12 mouse cellular contexts compared by ENCODE assay signal in the genomic region with DNA sequence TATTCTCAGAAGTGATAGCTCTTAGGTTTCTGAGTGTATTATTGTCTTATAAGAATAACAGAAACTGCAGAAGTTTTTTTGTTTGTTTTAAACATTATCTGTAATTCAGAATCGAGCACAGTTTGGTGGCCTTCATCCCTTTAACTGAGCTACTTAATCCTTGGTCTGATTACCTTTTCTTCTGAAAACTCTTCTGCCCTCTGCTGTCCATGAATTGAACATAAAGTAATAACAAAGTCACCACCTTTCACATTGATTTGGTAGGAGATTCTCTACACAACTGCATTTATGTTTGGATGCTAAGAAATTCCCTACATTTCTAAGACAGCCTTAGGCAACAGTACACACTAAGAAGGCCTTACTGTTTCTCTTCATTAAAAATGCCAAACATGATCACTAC. TPM values are rescaled to one million over a fixed set of nuclear protein-coding genes. Genes with fewer than 3 reads are reported as not detected.
A peak's percentile ranks its signal among the peaks of the same experiment; 100 is the strongest.
DNase-seq lines count a peak whose midpoint lies in the region; ATAC-seq and TF ChIP-seq lines count a peak whose summit lies in the region.
"Had no signal": no experiment of that assay in that cellular context is flagged by ENCODE, and none has a peak within 500 bp of the region (broad histone marks: within the 10 kb centered on the region; RNA-seq: fewer than 3 reads in every experiment).

No protein-coding gene starts in this region.

- H3K4me2 ChIP-seq in forebrain, postnatal 0 days (ENCODE audit: low read depth), result no peak overlapping the region
- H3K4me2 ChIP-seq in forebrain, embryonic 12.5 days, result no peak overlapping the region
- H3K4me2 ChIP-seq: hindbrain, embryonic 13.5 days; midbrain, embryonic 11.5 days had no signal

- intact Hi-C loops in left cerebral cortex, postnatal 14 days (cut with DNase I), result loop anchor here (5.0 kb wide), 1 partner anchor 148 kb away; no protein-coding TSS in a partner anchor

- peak; percentile 55 for TF ChIP-seq CTCF in forebrain, postnatal 0 days (IDR thresholded peaks at IDR 0.05; ENCODE audit: low read depth)

- H3K27me3 ChIP-seq in forebrain, postnatal 0 days (ENCODE audit: insufficient read depth, low read length), result no peaks in the 10 kb centered on the region
- H3K27me3 ChIP-seq in forebrain, embryonic 12.5 days, result no peaks in the 10 kb centered on the region
- H3K27me3 ChIP-seq: hindbrain, embryonic 13.5 days had no signal

- H3K36me3 ChIP-seq in forebrain, postnatal 0 days (ENCODE audit: insufficient read depth), result no peaks in the 10 kb centered on the region
- no peaks in the 10 kb centered on the region for H3K36me3 ChIP-seq in forebrain, embryonic 12.5 days (replicated peaks)
- H3K36me3 ChIP-seq: hindbrain, embryonic 13.5 days had no signal

- H3K4me3 ChIP-seq in forebrain, postnatal 0 days (ENCODE audit: low read depth, low read length), result no peak overlapping the region
- H3K4me3 ChIP-seq in forebrain, embryonic 12.5 days (replicated peaks), result no peak overlapping the region
- H3K4me3 ChIP-seq: hindbrain, embryonic 13.5 days had no signal

- peak; percentile 31 for DNase-seq in forebrain, postnatal 0 days
- peak; percentile 15 to 19 for DNase-seq in left cerebral cortex, postnatal 14 days (ENCODE audit: low spot score in 2 of 2)
- DNase-seq in left cerebral cortex, adult 11 months (ENCODE audit: low spot score), result no peak
- peak; percentile 20 for DNase-seq in Muller cell, postnatal 12 days (ENCODE audit: inconsistent ontology term)
- peak; percentile 4 for DNase-seq in mesoderm, embryonic 11.5 days (ENCODE audit: low read depth, low spot score)
- no peak for DNase-seq in testis, postnatal 14 days (ENCODE audit: low spot score)
- DNase-seq: right cerebral cortex, postnatal 4 days had no signal

- H3K4me1 ChIP-seq in forebrain, postnatal 0 days (ENCODE audit: insufficient read depth), result no peaks in the 10 kb centered on the region
- peaks cover 7% of the 10 kb centered on the region for H3K4me1 ChIP-seq in forebrain, embryonic 12.5 days

- 39% methylated on average over 1 of the region's 1 CpGs for WGBS in forebrain, postnatal 0 days
- 38% methylated on average over 1 of the region's 1 CpGs for WGBS in forebrain, embryonic 12.5 days

- no peak overlapping the region for H3K9ac ChIP-seq in forebrain, postnatal 0 days
- no peak overlapping the region for H3K9ac ChIP-seq in forebrain, embryonic 12.5 days
- H3K9ac ChIP-seq: hindbrain, embryonic 13.5 days had no signal

- H3K9me3 ChIP-seq in forebrain, postnatal 0 days (ENCODE audit: low read length), result no peaks in the 10 kb centered on the region
- no peaks in the 10 kb centered on the region for H3K9me3 ChIP-seq in forebrain, embryonic 12.5 days
- H3K9me3 ChIP-seq: hindbrain, embryonic 13.5 days had no signal

- no peak for ATAC-seq in forebrain, postnatal 0 days
- ATAC-seq in forebrain, embryonic 12.5 days (ENCODE audit: low FRiP score), result no peak
- no peak for ATAC-seq in activated CD4-positive, CD25-positive, alpha-beta regulatory T cell, adult 4 months
- ATAC-seq: forebrain, embryonic 16.5 days had no signal

- H3K27ac ChIP-seq in forebrain, postnatal 0 days (ENCODE audit: low read depth, low read length), result no peak overlapping the region
- no peak overlapping the region for H3K27ac ChIP-seq in forebrain, embryonic 12.5 days
- H3K27ac ChIP-seq: hindbrain, embryonic 13.5 days had no signal

RNA-seq across cellular contexts. Expression of gene Ccdc146, which starts 3.9 kb away (rescaled TPM):
- total RNA-seq in forebrain, postnatal 0 days (2014; rRNA removed), result 0.77 and 1.1 TPM in 2 replicates
- 0.62 and 1.7 TPM in 2 replicates for polyA plus RNA-seq in forebrain, postnatal 0 days (2015; fragmentation: Nextera tagmentation; extraction: Ambion mirVana)
- polyA plus RNA-seq in forebrain, embryonic 12.5 days (2016; fragmentation: Nextera tagmentation; extraction: Ambion mirVana), result 0.20 and 0.31 TPM in 2 replicates
- under 1 TPM; 0.20 to 0.25 TPM for total RNA-seq in left cerebral cortex, postnatal 14 days (2021)
- polyA plus RNA-seq in activated CD4-positive, CD25-positive, alpha-beta regulatory T cell, adult 4 months (2017; shearing (Covaris generic)), result under 1 TPM; 0.60 to 0.61 TPM
- polyA plus RNA-seq: midbrain, embryonic 11.5 days had no signal

RNA-seq across cellular contexts. Expression of gene Fam185a, which starts 4.1 kb away (rescaled TPM):
- total RNA-seq in forebrain, postnatal 0 days (2014; rRNA removed), result 11.1 and 14.2 TPM in 2 replicates
- 7.6 and 10.5 TPM in 2 replicates for polyA plus RNA-seq in forebrain, postnatal 0 days (2015; fragmentation: Nextera tagmentation; extraction: Ambion mirVana)
- 4.4 and 5.4 TPM in 2 replicates for polyA plus RNA-seq in forebrain, embryonic 12.5 days (2016; fragmentation: Nextera tagmentation; extraction: Ambion mirVana)
- total RNA-seq in left cerebral cortex, postnatal 14 days (2021), result 10 to 100 TPM; 12.8 to 13.2 TPM
- polyA plus RNA-seq in activated CD4-positive, CD25-positive, alpha-beta regulatory T cell, adult 4 months (2017; shearing (Covaris generic)), result 1 to 10 TPM; 2.4 to 2.6 TPM

RNA-seq across cellular contexts. Expression of gene Fgl2, which starts 48.2 kb away (rescaled TPM):
- 3.2 and 4.1 TPM in 2 replicates for total RNA-seq in forebrain, postnatal 0 days (2014; rRNA removed)
- 0.70 and 1.1 TPM in 2 replicates for polyA plus RNA-seq in forebrain, postnatal 0 days (2015; fragmentation: Nextera tagmentation; extraction: Ambion mirVana)
- 0.81 and 1.4 TPM in 2 replicates for polyA plus RNA-seq in forebrain, embryonic 12.5 days (2016; fragmentation: Nextera tagmentation; extraction: Ambion mirVana)
- 1 to 10 TPM; 2.0 to 2.3 TPM for total RNA-seq in left cerebral cortex, postnatal 14 days (2021)
- polyA plus RNA-seq in activated CD4-positive, CD25-positive, alpha-beta regulatory T cell, adult 4 months (2017; shearing (Covaris generic)), result 10 to 100 TPM; 27.5 to 28.0 TPM

Comparison
In these comparisons a context has a peak if more than half of its experiments do, and no peak if none do; other contexts are left out.
1. DNase-seq: peak in forebrain, postnatal 0 days (single experiment), left cerebral cortex, postnatal 14 days (2 of 2), Muller cell, postnatal 12 days (single experiment) and mesoderm, embryonic 11.5 days (single experiment); none in left cerebral cortex, adult 11 months (single experiment) and testis, postnatal 14 days (single experiment).
2. RNA of gene Fgl2, which starts 48.2 kb away (polyA plus RNA-seq): 27.5 to 28.0 TPM in activated CD4-positive, CD25-positive, alpha-beta regulatory T cell, adult 4 months; 0.81 to 1.4 TPM in forebrain, embryonic 12.5 days and 0.70 to 1.1 TPM in forebrain, postnatal 0 days; every median in the first group is over 10 times any median in the second.